27 mouse cellular contexts compared by ENCODE assay signal in the genomic region with DNA sequence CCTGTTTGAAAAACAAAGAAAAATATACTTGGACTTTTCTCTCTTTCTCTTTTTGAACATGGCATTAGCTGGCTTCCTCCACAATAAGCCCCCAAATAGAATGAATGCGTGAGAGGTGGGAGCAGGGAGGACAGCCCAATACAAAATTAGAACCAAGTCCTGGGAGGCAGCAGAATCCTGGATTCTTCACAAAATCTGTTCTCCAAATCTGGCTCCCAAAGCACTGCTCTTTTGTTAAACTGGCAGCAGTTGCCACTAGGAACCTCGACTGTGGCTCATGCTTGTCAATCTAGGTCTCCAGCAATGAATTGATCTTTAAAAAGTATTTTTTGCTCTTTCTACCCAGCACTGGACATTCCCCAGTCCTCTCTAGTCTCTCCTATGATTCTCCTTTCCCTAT.
"Had no signal": no experiment of that assay in that cellular context is flagged by ENCODE, and none has a peak within 500 bp of the region (broad histone marks: within the 10 kb centered on the region; RNA-seq: fewer than 3 reads in every experiment).

No protein-coding gene starts in this region.

- H3K9me3 ChIP-seq: limb, embryonic 12.5 days; limb, embryonic 15.5 days; megakaryocyte, embryonic 14.5 days; midbrain, embryonic 10.5 days; midbrain, embryonic 13.5 days; neural tube, embryonic 13.5 days had no signal

- DNase-seq: kidney, adult 18-20 months; kidney, adult 9 months; kidney, postnatal 14 days; kidney, postnatal 4 days; left cerebral cortex, postnatal 4 days; liver, postnatal 0 days; lung, embryonic 14.5 days; retina, postnatal 1 day; right cerebral cortex, postnatal 4 days; thymus, adult 2 months; thymus, postnatal 14 days; thymus, postnatal 4 days had no signal

- H3K27me3 ChIP-seq: limb, embryonic 12.5 days; limb, embryonic 15.5 days; midbrain, embryonic 13.5 days; neural tube, embryonic 13.5 days had no signal

- H3K4me3 ChIP-seq: limb, embryonic 12.5 days; limb, embryonic 15.5 days; midbrain, embryonic 10.5 days; midbrain, embryonic 13.5 days; myocyte; neural tube, embryonic 13.5 days had no signal

- H3K9ac ChIP-seq: limb, embryonic 12.5 days; limb, embryonic 15.5 days; liver, embryonic 14.5 days; liver, postnatal 0 days; lung, embryonic 14.5 days; midbrain, embryonic 13.5 days; neural tube, embryonic 13.5 days had no signal

- H3K36me3 ChIP-seq: limb, embryonic 12.5 days; limb, embryonic 15.5 days; midbrain, embryonic 10.5 days; midbrain, embryonic 13.5 days; neural tube, embryonic 13.5 days had no signal

- H3K4me1 ChIP-seq: limb, embryonic 12.5 days; limb, embryonic 15.5 days; midbrain, embryonic 10.5 days; midbrain, embryonic 13.5 days; neural tube, embryonic 13.5 days had no signal

- H3K27ac ChIP-seq: limb, embryonic 12.5 days; limb, embryonic 15.5 days; liver, embryonic 14.5 days; macrophage; midbrain, embryonic 10.5 days; midbrain, embryonic 13.5 days; neural tube, embryonic 13.5 days; stomach, postnatal 0 days had no signal

- H3K4me2 ChIP-seq: limb, embryonic 12.5 days; limb, embryonic 15.5 days; liver, embryonic 11.5 days; lung, embryonic 14.5 days; midbrain, embryonic 13.5 days; neural tube, embryonic 13.5 days had no signal

- ATAC-seq: inflammation-experienced regulatory T-cells, adult 6 months; intestine, embryonic 16.5 days; liver, postnatal 0 days; lung, postnatal 0 days; midbrain, embryonic 13.5 days; midbrain, embryonic 16.5 days had no signal
